Mouse (Mus musculus): ENCODE measurements around the gene Smo.

DNA sequence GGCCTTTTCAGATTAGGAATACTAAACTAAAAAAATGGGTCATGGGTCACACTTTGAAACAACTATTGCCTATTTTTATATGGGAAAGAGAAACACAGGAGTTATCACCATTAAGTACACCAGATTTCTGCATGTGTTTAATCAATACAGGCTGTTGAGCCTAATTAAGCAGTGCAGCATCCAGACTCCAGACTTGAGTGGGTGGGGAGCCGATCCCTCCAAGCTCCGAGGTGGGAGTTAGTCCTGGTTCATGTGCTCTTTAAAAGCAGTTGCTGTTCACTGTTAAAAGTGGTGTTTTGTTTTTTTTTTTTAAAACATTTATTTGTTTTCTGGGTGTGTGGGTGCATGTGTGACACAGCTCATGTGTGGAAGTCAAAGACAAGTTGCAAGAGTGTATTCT lies 70.1 kb downstream of the Smo start:
- no peak for TF ChIP-seq CTCF (IDR thresholded peaks at IDR 0.05; ENCODE audit: control insufficient read depth, insufficient read depth, insufficient replicate concordance, low read depth, low read length)
- TF ChIP-seq POLR2A (IDR thresholded peaks at IDR 0.05; ENCODE audit: control insufficient read depth, low read depth, low read length): no peak

Measured in testis, adult 2 months (tissue).